Mouse (Mus musculus): ENCODE results near the gene Nkx2-3. TPM values are rescaled to one million over a fixed set of nuclear protein-coding genes. Genes with fewer than 3 reads are reported as not detected.

Nkx2-3 gene
- total and polyA plus RNA-seq, 2 experiments from 2014 or later, result not detected

GRCm38 (mm10) chr19:43619916-43620479, 7.9 kb downstream of the Nkx2-3 start:
- H3K9ac ChIP-seq (replicated peaks; ENCODE audit: low read length), result no peak overlapping the region
- DNase-seq (ENCODE audit: low spot score) (no peak), ATAC-seq (no peak)
- H3K36me3 ChIP-seq (ENCODE audit: insufficient read depth, low read length), result no peaks in the 10 kb centered on the region
- no peak overlapping the region for H3K4me3 ChIP-seq (ENCODE audit: low read length)
- no peaks in the 10 kb centered on the region for H3K4me1 ChIP-seq (ENCODE audit: insufficient read depth, low read length)
- H3K27me3 ChIP-seq (ENCODE audit: insufficient read depth, low read length), result peaks cover 68% of the 10 kb centered on the region
- no peak overlapping the region for H3K27ac ChIP-seq
- no peak overlapping the region for H3K4me2 ChIP-seq (ENCODE audit: low read depth, low read length)
- no peaks in the 10 kb centered on the region for H3K9me3 ChIP-seq (ENCODE audit: low read length)
- WGBS, result 4% methylated on average over 18 of the region's 18 CpGs
- no peak for TF ChIP-seq CTCF (IDR thresholded peaks at IDR 0.05; ENCODE audit: low read depth)

GRCm38 (mm10) chr19:43623913-43624312, 11.8 kb downstream of the Nkx2-3 start:
- ATAC-seq, result no peak
- Histone ChIP-seq H3K27ac (no peak overlapping the region), H3K9ac (replicated peaks; ENCODE audit: low read length) (no peak overlapping the region), H3K4me3 (ENCODE audit: low read length) (no peak overlapping the region), H3K4me2 (ENCODE audit: low read depth, low read length) (no peak overlapping the region), H3K27me3 (ENCODE audit: insufficient read depth, low read length) (peaks cover 37% of the 10 kb centered on the region), H3K36me3 (ENCODE audit: insufficient read depth, low read length) (no peaks in the 10 kb centered on the region), H3K9me3 (ENCODE audit: low read length) (no peaks in the 10 kb centered on the region), H3K4me1 (ENCODE audit: insufficient read depth, low read length) (no peaks in the 10 kb centered on the region)
- WGBS, result 54% methylated on average over 4 of the region's 4 CpGs
- DNase-seq (ENCODE audit: low spot score), result peak; percentile 42
- TF ChIP-seq CTCF (IDR thresholded peaks at IDR 0.05; ENCODE audit: low read depth), result peak; percentile 75

GRCm38 (mm10) chr19:43626160-43626559, 14.0 kb downstream of the Nkx2-3 start:
- Histone ChIP-seq H3K4me1 (ENCODE audit: insufficient read depth, low read length) (no peaks in the 10 kb centered on the region), H3K9ac (replicated peaks; ENCODE audit: low read length) (no peak overlapping the region), H3K36me3 (ENCODE audit: insufficient read depth, low read length) (no peaks in the 10 kb centered on the region), H3K27me3 (ENCODE audit: insufficient read depth, low read length) (peaks cover 18% of the 10 kb centered on the region), H3K4me3 (ENCODE audit: low read length) (no peak overlapping the region), H3K27ac (no peak overlapping the region), H3K9me3 (ENCODE audit: low read length) (no peaks in the 10 kb centered on the region), H3K4me2 (ENCODE audit: low read depth, low read length) (no peak overlapping the region)
- no peak for TF ChIP-seq CTCF (IDR thresholded peaks at IDR 0.05; ENCODE audit: low read depth)
- ATAC-seq (no peak), DNase-seq (ENCODE audit: low spot score) (no peak)
- WGBS, result 31% methylated on average over 3 of the region's 3 CpGs

GRCm38 (mm10) chr19:43627345-43627744, 15.2 kb downstream of the Nkx2-3 start:
- peak; percentile 31 for TF ChIP-seq CTCF (IDR thresholded peaks at IDR 0.05; ENCODE audit: low read depth)
- no peak for DNase-seq (ENCODE audit: low spot score)
- no peak overlapping the region for H3K9ac ChIP-seq (replicated peaks; ENCODE audit: low read length)
- no peak overlapping the region for H3K4me2 ChIP-seq (ENCODE audit: low read depth, low read length)
- H3K27ac ChIP-seq, result no peak overlapping the region
- no peaks in the 10 kb centered on the region for H3K9me3 ChIP-seq (ENCODE audit: low read length)
- WGBS, result 88% methylated on average over 3 of the region's 3 CpGs
- H3K36me3 ChIP-seq (ENCODE audit: insufficient read depth, low read length), result no peaks in the 10 kb centered on the region
- H3K4me1 ChIP-seq (ENCODE audit: insufficient read depth, low read length), result no peaks in the 10 kb centered on the region
- peaks cover 7% of the 10 kb centered on the region; the same call in 1 of the 2 replicates for H3K27me3 ChIP-seq (ENCODE audit: insufficient read depth, low read length)
- ATAC-seq, result no peak
- no peak overlapping the region for H3K4me3 ChIP-seq (ENCODE audit: low read length)

GRCm38 (mm10) chr19:43629088-43629487, 17.0 kb downstream of the Nkx2-3 start:
- WGBS, result 41% methylated on average over 4 of the region's 4 CpGs
- Histone ChIP-seq H3K27ac (no peak overlapping the region), H3K4me3 (ENCODE audit: low read length) (no peak overlapping the region), H3K27me3 (ENCODE audit: insufficient read depth, low read length) (no peaks in the 10 kb centered on the region), H3K9me3 (ENCODE audit: low read length) (no peaks in the 10 kb centered on the region), H3K36me3 (ENCODE audit: insufficient read depth, low read length) (no peaks in the 10 kb centered on the region), H3K4me2 (ENCODE audit: low read depth, low read length) (no peak overlapping the region), H3K4me1 (ENCODE audit: insufficient read depth, low read length) (no peaks in the 10 kb centered on the region), H3K9ac (replicated peaks; ENCODE audit: low read length) (no peak overlapping the region)
- no peak for DNase-seq (ENCODE audit: low spot score)
- no peak for TF ChIP-seq CTCF (IDR thresholded peaks at IDR 0.05; ENCODE audit: low read depth)
- ATAC-seq, result no peak

GRCm38 (mm10) chr19:43630466-43631251, 18.5 kb downstream of the Nkx2-3 start:
- TF ChIP-seq CTCF (IDR thresholded peaks at IDR 0.05; ENCODE audit: low read depth), result peak; percentile 93
- Histone ChIP-seq H3K9ac (replicated peaks; ENCODE audit: low read length) (no peak overlapping the region), H3K9me3 (ENCODE audit: low read length) (no peaks in the 10 kb centered on the region), H3K36me3 (ENCODE audit: insufficient read depth, low read length) (no peaks in the 10 kb centered on the region), H3K27me3 (ENCODE audit: insufficient read depth, low read length) (no peaks in the 10 kb centered on the region), H3K4me1 (ENCODE audit: insufficient read depth, low read length) (no peaks in the 10 kb centered on the region), H3K4me2 (ENCODE audit: low read depth, low read length) (no peak overlapping the region), H3K27ac (no peak overlapping the region), H3K4me3 (ENCODE audit: low read length) (no peak overlapping the region)
- ATAC-seq, result peak; percentile 78; the same call in 1 of the 2 replicates
- 32% methylated on average over 12 of the region's 12 CpGs for WGBS
- peak; percentile 91 for DNase-seq (ENCODE audit: low spot score)

- Histone ChIP-seq H3K4me1 (ENCODE audit: insufficient read depth, low read length) (no peaks in the 10 kb centered on the region), H3K9ac (replicated peaks; ENCODE audit: low read length) (no peak overlapping the region), H3K27ac (no peak overlapping the region), H3K27me3 (ENCODE audit: insufficient read depth, low read length) (no peaks in the 10 kb centered on the region), H3K36me3 (ENCODE audit: insufficient read depth, low read length) (no peaks in the 10 kb centered on the region), H3K4me3 (ENCODE audit: low read length) (no peak overlapping the region), H3K9me3 (ENCODE audit: low read length) (no peaks in the 10 kb centered on the region), H3K4me2 (ENCODE audit: low read depth, low read length) (no peak overlapping the region)
- no peak for TF ChIP-seq CTCF (IDR thresholded peaks at IDR 0.05; ENCODE audit: low read depth)
- no peak for DNase-seq (ENCODE audit: low spot score)
- no peak for ATAC-seq
- WGBS, result 80% methylated on average over 11 of the region's 11 CpGs
Observed at GRCm38 (mm10) chr19:43641833-43642232, 29.7 kb downstream of the Nkx2-3 start.
